Mouse (Mus musculus) megakaryocyte-erythroid progenitor cell, adult 5 weeks (primary cell): ENCODE measurements around the gene Krt14. TPM values are rescaled to one million over a fixed set of nuclear protein-coding genes. Genes with fewer than 3 reads are reported as not detected.

ENCODE experiments used
- polyA plus RNA-seq: library from polyadenylated mRNA; stranded (reverse); fragments of >175 nt; gene quantifications from 2 replicates; pipeline ENCODE4 v1.2.3, GENCODE M21; 2012

Krt14 gene
- 0.14 and 0.15 TPM in 2 replicates for polyA plus RNA-seq

DNA sequence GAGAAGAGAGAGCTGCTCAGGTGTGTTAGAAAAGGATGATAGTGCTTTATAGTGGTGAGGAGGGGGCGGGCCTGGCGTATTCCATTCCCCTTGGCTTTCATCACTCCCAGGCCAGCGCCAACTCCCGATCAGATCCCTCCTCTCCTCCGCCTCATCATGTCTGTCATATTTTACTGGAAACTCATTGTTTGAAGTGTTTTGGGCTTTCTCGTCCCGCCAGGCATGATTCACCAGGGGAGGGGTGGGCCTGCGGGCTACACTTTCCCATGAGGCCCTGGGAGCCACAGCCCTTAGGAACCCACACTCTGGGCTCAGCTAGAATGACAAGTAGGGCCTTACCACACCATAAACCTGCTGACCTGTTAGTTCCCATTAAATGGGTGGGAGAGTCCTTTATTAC is at the start of gene Krt14:
Krt14 (minus strand) TSS at position 51 of the 400 bp plus-strand sequence.

DNA sequence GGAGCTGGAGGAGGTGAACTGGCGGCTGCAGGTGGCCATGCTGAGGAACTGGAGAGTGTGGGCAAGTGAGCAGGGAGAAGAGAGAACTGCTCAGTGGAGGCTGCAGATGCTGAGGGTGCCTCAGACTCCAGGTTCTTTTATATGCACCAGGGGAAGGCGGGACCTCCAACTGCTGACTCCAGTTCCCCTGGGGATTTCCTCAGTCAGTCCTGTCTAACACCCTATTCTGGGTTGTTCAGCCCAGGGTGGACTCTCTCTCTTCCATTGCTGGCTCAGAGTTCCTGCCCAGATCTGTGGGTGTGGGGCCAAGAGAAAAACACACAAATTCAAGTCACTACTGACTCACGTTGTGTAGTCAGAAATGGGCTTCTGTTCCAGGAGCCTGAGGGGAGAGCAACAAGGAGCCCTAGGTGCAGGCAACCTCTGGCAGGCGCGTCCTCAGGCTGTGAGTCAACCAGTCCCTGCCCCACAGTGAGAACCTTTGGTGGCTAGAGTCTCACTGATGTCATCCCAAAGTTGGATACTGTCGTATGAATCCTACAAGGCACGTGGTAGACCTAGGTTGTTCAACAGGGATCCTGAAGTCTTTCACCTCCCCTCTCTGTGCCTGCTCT is 41.6 kb upstream of the Krt14 start, which contains the start of gene Krt16:
Krt16 (minus strand) TSS at position 51 of the 614 bp plus-strand sequence.

DNA sequence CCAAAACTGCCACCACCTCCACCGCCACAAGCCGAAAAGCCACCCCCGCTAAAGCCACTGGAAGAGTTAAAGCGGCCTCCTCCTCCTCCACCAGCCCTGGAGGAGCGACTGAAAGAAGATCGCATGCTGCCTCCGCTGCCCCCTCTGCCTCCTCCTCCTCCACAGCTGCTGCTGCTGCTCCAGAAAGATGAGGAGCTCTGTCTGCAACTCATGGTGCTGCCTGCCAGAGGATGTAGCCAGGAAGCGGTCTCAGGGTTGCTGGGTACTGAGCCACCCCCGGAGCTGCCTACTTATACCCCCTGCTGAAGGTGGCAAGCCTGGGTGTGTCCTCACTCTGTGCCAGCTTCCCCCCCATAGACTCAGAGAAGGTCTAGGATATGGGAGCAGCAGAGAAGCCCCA is 14.4 kb downstream of the Krt14 start, which contains the start of gene Krt9:
Krt9 (minus strand) TSS at position 255 of the 400 bp plus-strand sequence.

Other genes starting within 250 kb of the Krt14 start
- gene Krtap29-1, start 228.5 kb downstream of the Krt14 start, polyA plus RNA-seq = not detected in 2 replicates
- not detected in 2 replicates for gene Krtap16-1, start 221.0 kb downstream of the Krt14 start, polyA plus RNA-seq
- not detected in 2 replicates for gene Krtap17-1, start 213.6 kb downstream of the Krt14 start, polyA plus RNA-seq
- gene Krt33a, start 191.3 kb downstream of the Krt14 start, polyA plus RNA-seq = not detected in 2 replicates
- not detected in 2 replicates for gene Krt33b, start 177.7 kb downstream of the Krt14 start, polyA plus RNA-seq
- gene Krt34, start 166.0 kb downstream of the Krt14 start, polyA plus RNA-seq = not detected in 2 replicates
- gene Krt31, start 157.0 kb downstream of the Krt14 start, polyA plus RNA-seq = not detected in 2 replicates
- not detected in 2 replicates for gene Krt32, start 119.3 kb downstream of the Krt14 start, polyA plus RNA-seq
- gene Krt35, start 111.3 kb downstream of the Krt14 start, polyA plus RNA-seq = not detected in 2 replicates
- gene Krt36, start 101.9 kb downstream of the Krt14 start, polyA plus RNA-seq = not detected in 2 replicates
- not detected in 2 replicates for gene Krt13, start 86.0 kb downstream of the Krt14 start, polyA plus RNA-seq
- not detected in 2 replicates for gene Krt15, start 71.6 kb downstream of the Krt14 start, polyA plus RNA-seq
- not detected in 2 replicates for gene Krt19, start 58.9 kb downstream of the Krt14 start, polyA plus RNA-seq
- gene Krt9, start 14.3 kb downstream of the Krt14 start, polyA plus RNA-seq = not detected in 2 replicates
- gene Krt16, start 41.4 kb upstream of the Krt14 start, polyA plus RNA-seq = not detected in 2 replicates
- 0.05 and 0.16 TPM in 2 replicates for gene Krt17, start 53.5 kb upstream of the Krt14 start, polyA plus RNA-seq
- gene Krt42, start 62.3 kb upstream of the Krt14 start, polyA plus RNA-seq = not detected in 2 replicates
- gene Eif1, start 112.3 kb upstream of the Krt14 start, polyA plus RNA-seq = 431 and 615 TPM in 2 replicates
- not detected in 2 replicates for gene Gast, start 126.9 kb upstream of the Krt14 start, polyA plus RNA-seq
- gene Hap1, start 148.6 kb upstream of the Krt14 start, polyA plus RNA-seq = 0.16 and 0.30 TPM in 2 replicates
- 12.4 and 15.2 TPM in 2 replicates for gene Jup, start 190.2 kb upstream of the Krt14 start, polyA plus RNA-seq
- gene P3h4, start 207.3 kb upstream of the Krt14 start, polyA plus RNA-seq = 0.22 and 0.68 TPM in 2 replicates
- gene Fkbp10, start 208.1 kb upstream of the Krt14 start, polyA plus RNA-seq = 0.29 and 0.64 TPM in 2 replicates
- 70.0 and 73.2 TPM in 2 replicates for gene Nt5c3b, start 234.3 kb upstream of the Krt14 start, polyA plus RNA-seq
- 0.12 TPM in 2 replicates for gene Klhl10, start 234.4 kb upstream of the Krt14 start, polyA plus RNA-seq